Mouse (Mus musculus) testis, adult 2 months (tissue): ENCODE measurements around the gene Egfl8.

Experiments used
- CTCF ChIP-seq: fragments of 200-500 bp; IDR thresholded peaks from 2 replicates; pipeline ENCODE4 v1.5.1; 2012; ENCODE audit warnings: low read depth, mild to moderate bottlenecking, inconsistent platforms, low read length, moderate library complexity; ENCODE audit not compliant: control insufficient read depth, insufficient read depth, insufficient replicate concordance
- POLR2A ChIP-seq: fragments of 200-500 bp; IDR thresholded peaks from 2 replicates; pipeline ENCODE4 v1.6.1; 2012; ENCODE audit warnings: low read depth, mild to moderate bottlenecking, inconsistent platforms, low read length, moderate library complexity; ENCODE audit not compliant: control insufficient read depth

DNA sequence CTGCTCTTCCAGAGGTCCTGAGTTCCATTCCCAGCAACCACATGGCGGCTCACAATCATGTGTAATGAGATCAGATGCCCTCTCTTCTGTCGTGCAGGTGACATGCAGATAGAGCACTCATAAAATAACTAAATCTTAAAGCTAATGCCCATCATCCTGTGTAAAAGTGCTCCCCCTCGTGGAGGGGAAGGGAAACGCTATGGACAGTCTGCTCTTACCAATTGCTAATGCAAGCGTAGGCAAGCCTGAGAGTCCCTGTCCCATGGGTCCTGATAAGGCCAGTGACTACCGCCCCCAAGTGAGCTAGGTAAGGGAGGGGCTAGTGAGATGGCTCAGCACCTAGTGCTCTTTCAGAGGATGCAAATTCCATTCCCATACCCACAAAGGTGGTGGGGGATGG, 3.2 kb upstream of the Egfl8 start:
- TF ChIP-seq CTCF = peak; percentile 33; the same call in 1 of the 2 replicates
- TF ChIP-seq POLR2A = no peak
